Mouse (Mus musculus): ENCODE results near the gene Brd4.

GRCm38 (mm10) chr17:32179621-32180491, 104.7 kb downstream of the Brd4 start:
- TF ChIP-seq POLR2A (IDR thresholded peaks at IDR 0.05; ENCODE audit: control insufficient read depth, low read depth, low read length), result no peak
- TF ChIP-seq CTCF (IDR thresholded peaks at IDR 0.05; ENCODE audit: control insufficient read depth, insufficient read depth, insufficient replicate concordance, low read depth, low read length), result no peak

Data from testis, adult 2 months (tissue).